Mouse (Mus musculus): ENCODE results near the gene Glis2. TPM values are rescaled to one million over a fixed set of nuclear protein-coding genes. Genes with fewer than 3 reads are reported as not detected.

Gene Glis2
- total and polyA plus RNA-seq, 3 experiments, result 0.59 to 3.3 (median 2.5) TPM

DNA sequence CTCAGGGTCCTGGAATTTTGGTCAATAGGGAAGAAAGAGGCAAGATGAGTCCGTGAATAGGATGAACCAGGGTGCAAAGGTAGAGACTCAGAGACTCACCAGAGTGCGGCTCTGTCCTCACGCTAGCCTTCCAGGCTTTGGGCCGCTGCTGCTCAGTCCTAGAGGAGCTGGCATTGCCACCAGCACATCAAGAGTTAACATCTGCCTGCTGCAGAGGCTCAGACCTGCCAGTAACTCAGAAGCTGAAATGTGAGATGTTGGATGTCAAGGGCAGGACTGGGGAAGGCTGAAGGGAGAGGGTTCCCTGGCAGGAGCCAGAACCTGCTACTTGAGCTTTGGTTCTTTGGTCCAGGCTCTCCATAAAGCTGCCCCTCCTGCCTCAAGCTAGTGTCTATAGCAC lies 23.8 kb upstream of the Glis2 start:
- no peak for TF ChIP-seq ELF1 (IDR thresholded peaks at IDR 0.05; ENCODE audit: low read depth, low read length)
- no peak for TF ChIP-seq RAD21 (IDR thresholded peaks at IDR 0.05; ENCODE audit: low read depth, low read length)
- TF ChIP-seq IRF4 (IDR thresholded peaks at IDR 0.05; ENCODE audit: low read depth, low read length), result no peak
- no peak for TF ChIP-seq MXI1 (IDR thresholded peaks at IDR 0.05; ENCODE audit: low read depth, low read length)
- no peak for TF ChIP-seq EP300 (IDR thresholded peaks at IDR 0.05; ENCODE audit: low read length)
- no peak for TF ChIP-seq USF1 (IDR thresholded peaks at IDR 0.05; ENCODE audit: low read depth, low read length)
- H3K36me3 ChIP-seq (replicated peaks in 1 of 2; ENCODE audit: control insufficient read depth in 1 of 2, insufficient read depth in 1 of 2, low read length in 1 of 2), result no peaks in the 10 kb centered on the region
- dilution Hi-C loops (cut with MboI; ENCODE audit: extremely low pct_ligation_motif_present, extremely low pct_unique_long_range_greater_than_20kb, low sequenced_read_pairs), result no loop called here
- no peak overlapping the region for H3K4me3 ChIP-seq (replicated peaks in 1 of 3; ENCODE audit: low read depth in 2 of 3, low read length in 2 of 3, poor library complexity in 1 of 3)
- peaks cover 10 to 27% of the 10 kb centered on the region in 2 experiments for H3K4me1 ChIP-seq (ENCODE audit: control insufficient read depth in 1 of 2, insufficient read depth in 2 of 2)
- H3K9ac ChIP-seq (ENCODE audit: insufficient read depth, low read depth), result no peak overlapping the region
- H3K27ac ChIP-seq (ENCODE audit: insufficient read depth, low read depth), result no peak overlapping the region
- no peak for DNase-seq (ENCODE audit: extremely low read depth)
- no peaks in the 10 kb centered on the region for H3K9me3 ChIP-seq (replicated peaks; ENCODE audit: low read length)
- no peaks in the 10 kb centered on the region for H3K79me2 ChIP-seq (replicated peaks; ENCODE audit: control insufficient read depth, extremely low read depth, insufficient read depth, poor library complexity, severe bottlenecking)
- H3K4me2 ChIP-seq (ENCODE audit: insufficient read depth, low read depth, poor library complexity, severe bottlenecking), result no peak overlapping the region
- in situ Hi-C loops (cut with MboI; ENCODE audit: low pct_ligation_motif_present, low pct_unique_long_range_greater_than_20kb, low sequenced_read_pairs), result no loop called here
- H3K27me3 ChIP-seq (replicated peaks), result peaks cover 1% of the 10 kb centered on the region

DNA sequence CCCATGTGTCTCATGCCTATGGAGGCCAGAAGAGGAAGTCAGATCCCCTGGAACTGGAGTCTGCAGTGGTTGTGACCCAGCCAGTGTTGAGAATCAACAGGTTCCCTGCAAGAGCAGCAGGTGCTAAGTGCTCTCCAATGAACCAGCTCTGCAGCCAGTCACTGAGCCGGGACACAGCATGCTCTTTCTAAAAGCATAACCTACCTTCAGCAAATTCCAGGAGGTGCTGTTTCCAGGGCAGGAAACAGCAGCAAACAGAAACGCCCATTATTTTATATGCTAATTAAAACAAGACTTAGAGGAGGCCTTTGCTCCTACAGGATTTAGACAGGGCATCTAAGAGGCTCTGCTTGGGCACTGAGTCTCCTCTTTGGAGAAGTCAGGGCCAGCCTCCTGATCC lies 18.5 kb upstream of the Glis2 start:
- H3K27ac ChIP-seq (ENCODE audit: insufficient read depth, low read depth), result no peak overlapping the region
- no peak for DNase-seq (ENCODE audit: extremely low read depth)
- no peak overlapping the region for H3K4me3 ChIP-seq (replicated peaks in 1 of 3; ENCODE audit: low read depth in 2 of 3, low read length in 2 of 3, poor library complexity in 1 of 3)
- no peaks in the 10 kb centered on the region for H3K9me3 ChIP-seq (replicated peaks; ENCODE audit: low read length)
- dilution Hi-C loops (cut with MboI; ENCODE audit: extremely low pct_ligation_motif_present, extremely low pct_unique_long_range_greater_than_20kb, low sequenced_read_pairs), result no loop called here
- no peaks in the 10 kb centered on the region for H3K36me3 ChIP-seq (replicated peaks in 1 of 2; ENCODE audit: control insufficient read depth in 1 of 2, insufficient read depth in 1 of 2, low read length in 1 of 2)
- TF ChIP-seq PAX5 (IDR thresholded peaks at IDR 0.05; ENCODE audit: low read length), result no peak
- TF ChIP-seq ETS1 (conservative IDR thresholded peaks at IDR 0.05; ENCODE audit: low read depth, low read length), result no peak
- no peak for TF ChIP-seq IRF4 (IDR thresholded peaks at IDR 0.05; ENCODE audit: low read depth, low read length)
- no peak for TF ChIP-seq SIN3A (IDR thresholded peaks at IDR 0.05; ENCODE audit: low read length)
- no peak overlapping the region for H3K4me2 ChIP-seq (ENCODE audit: insufficient read depth, low read depth, poor library complexity, severe bottlenecking)
- peaks cover 0 to 19% of the 10 kb centered on the region in 2 experiments; a peak in 2 of 4 replicates for H3K4me1 ChIP-seq (ENCODE audit: control insufficient read depth in 1 of 2, insufficient read depth in 2 of 2)
- no peaks in the 10 kb centered on the region for H3K27me3 ChIP-seq (replicated peaks)
- no peak overlapping the region for H3K9ac ChIP-seq (ENCODE audit: insufficient read depth, low read depth)
- in situ Hi-C loops (cut with MboI; ENCODE audit: low pct_ligation_motif_present, low pct_unique_long_range_greater_than_20kb, low sequenced_read_pairs), result no loop called here
- H3K79me2 ChIP-seq (replicated peaks; ENCODE audit: control insufficient read depth, extremely low read depth, insufficient read depth, poor library complexity, severe bottlenecking), result no peaks in the 10 kb centered on the region

DNA sequence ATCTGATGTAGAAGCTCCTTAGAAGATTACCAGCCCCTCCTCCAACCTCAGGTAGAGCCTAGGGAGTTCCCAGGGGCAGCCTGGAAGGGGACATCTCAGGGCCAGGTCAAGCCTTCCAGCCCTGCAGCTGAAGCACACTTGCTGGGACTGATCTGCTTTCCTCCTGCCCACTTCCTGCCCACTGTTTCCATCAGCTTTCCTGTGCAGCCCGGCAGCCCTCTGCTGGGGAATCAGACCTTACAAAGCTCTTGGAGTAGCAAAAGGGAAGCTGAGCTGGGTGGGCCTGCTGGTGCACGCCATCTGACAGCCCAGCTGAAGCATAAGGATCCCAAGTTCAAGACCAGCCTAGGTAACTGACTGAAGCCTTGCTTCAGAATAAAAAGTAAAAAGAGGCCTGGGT lies 17.6 kb upstream of the Glis2 start:
- Histone ChIP-seq H3K79me2 (replicated peaks; ENCODE audit: control insufficient read depth, extremely low read depth, insufficient read depth, poor library complexity, severe bottlenecking) (no peaks in the 10 kb centered on the region), H3K4me1 (ENCODE audit: control insufficient read depth in 1 of 2, insufficient read depth in 2 of 2) (peaks cover 0 to 17% of the 10 kb centered on the region in 2 experiments; a peak in 2 of 4 replicates), H3K9ac (ENCODE audit: insufficient read depth, low read depth) (no peak overlapping the region), H3K4me2 (ENCODE audit: insufficient read depth, low read depth, poor library complexity, severe bottlenecking) (no peak overlapping the region), H3K4me3 (replicated peaks in 1 of 3; ENCODE audit: low read depth in 2 of 3, low read length in 2 of 3, poor library complexity in 1 of 3) (no peak overlapping the region), H3K36me3 (replicated peaks in 1 of 2; ENCODE audit: control insufficient read depth in 1 of 2, insufficient read depth in 1 of 2, low read length in 1 of 2) (no peaks in the 10 kb centered on the region), H3K27me3 (replicated peaks) (no peaks in the 10 kb centered on the region), H3K9me3 (replicated peaks; ENCODE audit: low read length) (no peaks in the 10 kb centered on the region), H3K27ac (ENCODE audit: insufficient read depth, low read depth) (no peak overlapping the region)
- dilution Hi-C loops (cut with MboI; ENCODE audit: extremely low pct_ligation_motif_present, extremely low pct_unique_long_range_greater_than_20kb, low sequenced_read_pairs), result no loop called here
- no peak for DNase-seq (ENCODE audit: extremely low read depth)
- TF ChIP-seq TCF12 (IDR thresholded peaks at IDR 0.05; ENCODE audit: low read depth, low read length), result no peak
- no peak for TF ChIP-seq USF1 (IDR thresholded peaks at IDR 0.05; ENCODE audit: low read depth, low read length)
- TF ChIP-seq CTCF (conservative IDR thresholded peaks at IDR 0.05 in 1 of 2, IDR thresholded peaks at IDR 0.05 in 1 of 2; ENCODE audit: low read depth in 2 of 2, low read length in 2 of 2), result 0 out of 4 replicates have a peak, but pooled peaks of 1 of the 2 experiments have one; percentile 15
- no peak for TF ChIP-seq POLR2A (IDR thresholded peaks at IDR 0.05; ENCODE audit: low read depth, low read length)
- no peak for TF ChIP-seq CHD1 (IDR thresholded peaks at IDR 0.05; ENCODE audit: low read depth, low read length)
- TF ChIP-seq ELF1 (IDR thresholded peaks at IDR 0.05; ENCODE audit: low read depth, low read length), result peak; percentile 15; the same call in 1 of the 2 replicates
- TF ChIP-seq MXI1 (IDR thresholded peaks at IDR 0.05; ENCODE audit: low read depth, low read length), result no peak
- no peak for TF ChIP-seq SIN3A (IDR thresholded peaks at IDR 0.05; ENCODE audit: low read length)
- no peak for TF ChIP-seq MAFK (IDR thresholded peaks at IDR 0.05; ENCODE audit: insufficient replicate concordance, low read length)
- TF ChIP-seq MEF2A (IDR thresholded peaks at IDR 0.05; ENCODE audit: borderline replicate concordance, low read depth, low read length), result no peak
- TF ChIP-seq RAD21 (IDR thresholded peaks at IDR 0.05; ENCODE audit: low read depth, low read length), result no peak; the same call in none of the 2 replicates
- TF ChIP-seq POLR2AphosphoS2 (IDR thresholded peaks at IDR 0.05; ENCODE audit: low read depth, low read length), result no peak
- in situ Hi-C loops (cut with MboI; ENCODE audit: low pct_ligation_motif_present, low pct_unique_long_range_greater_than_20kb, low sequenced_read_pairs), result no loop called here

Data from CH12.LX (cell line).